Mouse (Mus musculus) cerebellum, adult 9-10 months (tissue): ENCODE measurements around the gene Mafk.
"Not testable (repeated sequence)": the region's sequence is repeated elsewhere in the genome, so short reads cannot be mapped to it uniquely, and the experiment has no call there.

ENCODE experiments used
- DNase-seq: peaks from one replicate; pipeline ENCODE4 v3.0.0; 2022

Gene Mafk

DNA sequence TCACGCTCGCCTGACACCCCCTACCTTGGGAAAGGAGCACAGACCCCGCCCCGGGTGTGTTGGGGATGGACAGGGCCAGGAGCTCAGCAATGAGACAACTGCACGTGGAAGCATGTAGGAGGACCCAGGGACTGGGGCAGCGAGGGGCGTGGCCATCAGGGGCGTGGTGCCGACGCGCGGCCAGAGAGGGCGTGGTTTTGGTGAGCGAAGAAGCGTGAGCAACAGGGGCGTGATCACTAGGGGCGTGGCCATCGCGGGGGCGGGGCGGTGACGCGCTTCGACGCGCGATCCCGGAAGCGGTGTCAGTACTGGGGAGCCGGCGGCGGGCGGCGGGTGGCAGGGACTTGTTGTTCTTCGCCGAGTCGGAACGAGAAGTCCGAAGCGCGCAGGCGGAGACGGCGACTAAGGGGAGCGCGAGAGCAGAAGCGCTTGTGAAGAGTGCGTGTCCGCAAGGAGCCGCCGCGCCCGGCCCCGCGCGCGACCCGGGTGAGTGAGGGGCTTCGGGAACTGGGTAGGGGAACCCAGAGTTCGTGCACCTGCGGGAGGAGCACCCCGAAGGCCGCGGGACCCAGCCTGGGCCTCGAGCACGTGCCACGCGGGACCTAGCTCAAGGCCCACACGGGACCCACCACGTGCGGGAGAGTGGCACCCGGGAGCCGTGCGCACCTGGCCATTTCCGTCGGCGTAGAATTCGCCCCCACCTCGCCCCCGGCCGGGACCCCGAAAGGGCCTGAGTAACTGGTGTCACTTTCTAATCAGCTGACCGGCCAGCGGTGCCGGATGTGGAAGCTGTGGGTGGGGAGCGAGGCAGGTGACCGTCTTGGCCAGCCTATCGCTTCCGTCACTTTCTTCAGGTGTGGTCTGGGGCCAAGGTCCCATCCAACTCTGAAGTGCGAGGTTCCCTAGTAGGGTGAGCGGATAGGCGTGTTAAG is at the start of gene Mafk:
TSS of gene Mafk (plus strand) at position 287 of the 932 bp plus-strand sequence.
- DNase-seq = peak; percentile 78

GRCm38 (mm10) chr5:139742640-139743039 is 48.7 kb upstream of the Mafk start:
- DNase-seq = not testable (repeated sequence)

GRCm38 (mm10) chr5:139745771-139746170 is 45.5 kb upstream of the Mafk start:
- peak; percentile 54 for DNase-seq

- no peak for DNase-seq
Observed at GRCm38 (mm10) chr5:139749413-139750125, 41.7 kb upstream of the Mafk start.

DNA sequence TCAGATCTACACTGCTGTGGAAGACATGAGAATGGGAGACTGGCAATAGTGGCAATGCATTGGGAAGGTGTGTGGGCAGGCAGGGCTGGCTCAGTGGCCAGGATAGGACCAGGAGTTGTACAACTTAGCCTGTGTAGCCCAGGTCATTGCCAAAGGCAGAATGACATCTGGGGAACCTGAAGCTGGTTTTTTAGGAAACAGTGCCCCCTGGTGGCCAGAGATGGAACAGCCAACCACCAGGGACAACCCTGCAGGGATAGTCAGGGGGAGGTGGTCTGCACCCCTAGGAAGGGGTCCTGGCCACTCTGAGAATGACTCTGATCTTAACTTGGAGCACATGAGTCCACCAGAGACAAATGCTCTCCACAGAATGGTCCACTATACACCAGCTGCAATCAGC is 40.8 kb upstream of the Mafk start:
- peak; percentile 67 for DNase-seq

- DNase-seq = peak; percentile 64
Observed at GRCm38 (mm10) chr5:139754753-139755152, 36.6 kb upstream of the Mafk start.

- no peak for DNase-seq
Observed at GRCm38 (mm10) chr5:139756135-139756534, 35.2 kb upstream of the Mafk start.

GRCm38 (mm10) chr5:139756586-139756985 is 34.7 kb upstream of the Mafk start:
- DNase-seq = no peak

DNA sequence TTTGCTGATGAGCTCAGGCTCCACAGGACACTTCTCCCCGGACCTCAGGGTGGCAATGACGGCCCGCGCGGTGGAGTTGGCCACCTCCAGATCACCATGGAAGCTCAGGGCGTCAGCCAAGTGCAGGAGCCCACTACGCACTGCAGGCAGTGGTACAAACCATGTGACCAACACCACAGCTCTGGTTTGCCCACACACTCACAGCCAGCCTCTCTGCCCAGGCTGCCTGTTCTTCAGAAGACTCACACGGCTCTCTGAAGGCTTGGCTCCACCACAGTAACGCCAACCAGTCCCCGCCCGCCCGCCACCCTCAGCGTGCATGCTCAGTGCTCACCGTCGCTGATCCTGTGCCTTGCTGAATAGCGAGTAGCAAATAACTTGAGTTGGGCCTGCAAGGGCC is 33.2 kb upstream of the Mafk start:
- DNase-seq = no peak

DNA sequence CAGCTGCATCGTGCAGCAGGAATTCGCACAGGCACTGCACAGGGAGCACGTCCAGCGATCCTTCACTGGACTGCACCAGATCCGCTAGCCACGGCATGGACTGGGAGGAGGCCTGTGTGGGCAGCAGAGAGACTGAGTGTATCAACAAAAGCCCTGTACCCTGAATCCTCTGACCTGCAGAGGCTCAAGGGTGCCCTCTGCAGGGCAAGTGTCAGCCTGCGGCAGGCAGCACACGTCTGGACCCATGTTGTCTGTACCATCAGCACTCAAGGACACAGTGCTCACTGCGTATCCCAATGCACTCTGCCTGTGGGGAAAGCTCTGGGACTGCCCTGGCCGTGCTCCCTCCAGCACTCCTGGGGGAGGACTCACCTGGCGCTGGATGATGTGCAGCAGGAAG is 27.0 kb upstream of the Mafk start:
- no peak for DNase-seq

- DNase-seq = no peak
Observed at GRCm38 (mm10) chr5:139768216-139768615, 23.1 kb upstream of the Mafk start.

- peak; percentile 98 for DNase-seq
Observed at GRCm38 (mm10) chr5:139775216-139775926, 15.9 kb upstream of the Mafk start, which contains the start of gene Ints1. TSS of gene Ints1 (minus strand) at chr5:139775674.

- DNase-seq = no peak
Observed at GRCm38 (mm10) chr5:139776966-139777365, 14.3 kb upstream of the Mafk start.

- DNase-seq = no peak
Observed at GRCm38 (mm10) chr5:139781406-139781805, 9.9 kb upstream of the Mafk start.

DNA sequence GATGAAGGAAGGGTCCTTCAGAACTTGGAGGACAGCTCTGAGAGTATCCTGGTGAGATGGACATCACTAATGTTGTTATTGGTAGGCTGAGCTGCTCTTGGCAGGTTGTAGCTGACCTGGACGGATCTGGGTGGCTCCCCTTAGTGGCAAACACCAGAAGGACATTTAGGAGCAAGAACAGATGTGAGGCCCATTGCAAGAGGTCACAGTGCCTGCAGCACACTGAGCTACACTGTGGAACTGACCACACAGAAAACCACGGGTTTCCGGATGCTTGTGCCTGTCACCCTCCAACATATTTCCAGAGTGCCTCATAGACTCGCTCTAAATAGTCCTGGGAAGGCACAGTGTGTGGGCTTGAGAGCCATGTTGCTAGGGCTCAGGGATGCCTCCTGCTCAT is 1.8 kb upstream of the Mafk start:
- no peak for DNase-seq

DNA sequence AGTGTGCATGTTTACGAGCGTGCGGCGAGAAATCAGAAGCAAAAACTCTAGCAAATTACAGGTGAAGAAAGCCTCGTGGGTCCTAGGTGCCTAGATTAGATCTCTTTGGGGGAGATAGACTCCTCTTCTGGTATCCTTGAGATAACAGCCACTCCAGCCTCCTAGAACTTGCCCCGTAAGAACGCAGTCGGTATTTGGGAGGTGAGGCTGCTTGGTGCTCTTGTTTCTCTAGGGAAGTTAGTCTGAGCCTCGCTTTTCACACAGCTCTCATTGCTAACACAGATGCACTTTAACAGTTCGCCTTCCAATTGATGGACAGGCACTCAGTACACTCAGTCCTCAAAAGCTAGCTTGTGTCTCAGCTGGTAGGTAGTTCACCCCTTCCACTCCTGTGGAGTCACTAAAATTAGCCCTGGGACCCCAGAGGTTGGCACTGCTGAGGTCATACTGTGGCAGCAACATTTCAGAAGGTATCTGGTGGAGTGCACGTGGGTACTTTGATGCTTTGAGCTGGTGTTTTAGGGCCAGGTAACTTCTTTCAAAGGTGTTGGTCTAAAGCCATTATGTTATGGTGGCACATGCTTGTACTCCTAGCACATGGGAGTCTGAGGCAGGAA is 954 bp downstream of the Mafk start:
- DNase-seq = no peak

- no peak for DNase-seq
Observed at GRCm38 (mm10) chr5:139792966-139793337, 1.6 kb downstream of the Mafk start.

DNA sequence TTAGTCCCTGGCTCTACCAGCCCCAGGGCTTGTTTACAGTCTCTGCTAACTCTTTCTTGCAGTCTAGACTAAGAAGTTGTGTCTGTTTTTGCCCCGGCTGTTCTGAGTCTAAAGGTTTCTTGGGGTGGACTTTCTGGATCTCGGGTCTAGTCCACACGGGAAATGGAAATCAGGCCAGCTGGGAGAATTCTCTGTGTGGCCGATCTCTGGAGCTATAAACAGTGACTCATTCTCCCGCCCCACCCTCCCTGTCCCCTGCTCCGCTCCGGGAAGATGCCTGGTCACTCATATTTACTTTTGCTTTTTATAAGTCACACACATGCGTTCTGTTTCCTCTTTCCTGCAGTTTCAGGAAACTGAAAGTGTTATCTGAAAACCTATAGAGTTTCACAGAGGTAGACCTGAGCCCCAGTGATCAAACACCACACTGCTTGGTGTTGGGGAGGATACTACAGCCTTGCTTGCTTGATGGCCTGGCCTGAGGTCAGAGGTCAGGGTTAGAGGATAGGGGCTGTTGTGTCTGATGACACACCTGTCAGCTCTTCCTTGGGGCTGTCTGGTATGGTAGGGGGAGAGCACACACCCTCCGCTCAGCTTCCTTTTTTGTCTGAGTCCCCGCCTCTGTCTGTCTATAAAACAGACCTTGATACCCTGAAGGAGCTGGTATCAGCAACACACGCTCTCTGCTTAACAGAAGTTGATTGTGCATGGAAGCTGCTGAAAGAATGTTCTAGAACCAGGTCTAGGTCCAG is 2.2 kb downstream of the Mafk start:
- DNase-seq = no peak

DNA sequence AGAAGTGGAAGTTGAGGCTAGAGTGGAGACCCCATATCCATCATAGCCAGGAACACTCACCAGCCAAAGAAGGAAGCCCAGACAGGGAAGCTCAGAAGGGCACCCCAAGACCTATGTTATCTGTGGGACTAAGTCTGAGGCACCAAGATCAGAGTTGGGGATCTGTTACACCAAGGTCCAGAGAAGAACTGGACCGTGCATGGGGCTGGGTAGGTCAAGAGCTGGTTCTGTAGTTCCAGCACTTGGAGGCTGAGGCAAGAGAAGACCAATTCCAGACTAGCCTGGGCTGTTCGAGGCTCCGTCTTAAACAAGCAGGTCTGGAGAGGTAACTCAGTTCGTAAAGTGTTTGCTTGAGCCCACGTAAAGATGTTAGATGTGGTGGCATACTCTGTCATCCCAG is 2.8 kb downstream of the Mafk start:
- no peak for DNase-seq

DNA sequence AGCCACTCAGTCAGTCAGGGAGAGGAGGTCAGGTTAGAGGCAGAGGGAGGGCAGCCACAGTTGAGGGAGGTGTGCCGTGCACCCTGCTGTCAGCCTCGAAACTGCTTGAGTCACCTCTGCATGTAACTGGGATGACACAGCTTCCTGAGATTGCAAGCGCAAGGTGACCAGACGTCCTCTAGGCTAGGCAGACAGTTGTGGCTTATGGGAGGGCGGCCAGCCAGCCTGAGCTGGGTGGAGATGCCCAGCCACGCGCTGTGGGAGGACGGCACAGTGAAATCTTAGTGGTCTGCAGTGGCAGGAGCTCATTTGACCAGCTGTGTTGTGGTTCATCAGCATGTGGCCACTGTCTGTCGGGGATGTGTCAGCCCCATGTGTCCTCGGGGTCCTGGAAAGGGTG is 3.6 kb downstream of the Mafk start:
- DNase-seq = no peak

GRCm38 (mm10) chr5:139796001-139796620 is 4.8 kb downstream of the Mafk start:
- no peak for DNase-seq

GRCm38 (mm10) chr5:139796900-139797299 is 5.6 kb downstream of the Mafk start:
- DNase-seq = no peak
